Comparison of ENCODE assay signal across 7 mouse cellular contexts in the genomic region with DNA sequence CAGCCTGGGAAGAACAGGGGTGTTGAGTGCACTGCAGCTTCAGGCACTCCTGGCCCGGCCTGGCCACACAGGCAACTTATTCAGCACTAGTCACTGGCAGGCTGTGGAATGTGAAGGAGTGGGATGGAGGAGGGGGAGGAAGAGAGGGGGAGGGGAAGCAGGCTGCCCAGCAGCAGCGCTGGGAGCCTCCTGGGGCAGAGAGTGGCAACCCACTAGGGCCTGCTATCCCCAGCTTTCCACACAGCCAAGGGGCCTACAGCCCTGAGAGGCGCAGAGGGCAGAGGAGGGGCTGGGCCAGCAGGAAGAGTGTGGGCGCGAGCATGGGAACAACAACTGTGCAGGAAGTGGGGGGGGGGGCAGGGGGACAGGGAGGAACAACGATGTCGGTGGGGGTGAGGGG. TPM values are rescaled to one million over a fixed set of nuclear protein-coding genes. Genes with fewer than 3 reads are reported as not detected.
DNase-seq lines count a peak whose midpoint lies in the region; ATAC-seq and TF ChIP-seq lines count a peak whose summit lies in the region.

No protein-coding gene starts in this region.

- ATAC-seq in hindbrain, embryonic 13.5 days (ENCODE audit: low FRiP score), result peak; percentile 17; the same call in 1 of the 2 replicates
- ATAC-seq in stomach, embryonic 14.5 days (ENCODE audit: insufficient number of reproducible peaks, insufficient read depth, low FRiP score, low read depth), result peak; percentile 38
- ATAC-seq in erythroid progenitor cell, adult 5-6 weeks (replicated peaks; ENCODE audit: low FRiP score, poor library complexity, severe bottlenecking), result no peak

- peak; percentile 83 for DNase-seq in Muller cell, postnatal 12 days (ENCODE audit: inconsistent ontology term)
- DNase-seq in embryo, embryonic 9.5 days (ENCODE audit: extremely low spot score), result peak; percentile 77
- DNase-seq in lung, adult 2 months, result peak; percentile 52
- no peak for DNase-seq in B cell, adult 2 months

- peaks cover 44% of the 10 kb centered on the region for H3K36me3 ChIP-seq in hindbrain, embryonic 13.5 days
- peaks cover 24% of the 10 kb centered on the region for H3K36me3 ChIP-seq in stomach, embryonic 14.5 days (ENCODE audit: control insufficient read depth, insufficient read depth, low read length)

- no peak for TF ChIP-seq CTCF in lung, adult 2 months (IDR thresholded peaks at IDR 0.05; ENCODE audit: insufficient read depth, low read length)

- H3K27ac ChIP-seq in hindbrain, embryonic 13.5 days, result peak overlapping the region; percentile 76
- H3K27ac ChIP-seq in stomach, embryonic 14.5 days (ENCODE audit: low read length), result peak overlapping the region; percentile 64

- H3K4me3 ChIP-seq in hindbrain, embryonic 13.5 days, result no peak overlapping the region
- peak overlapping the region; percentile 9 for H3K4me3 ChIP-seq in lung, adult 2 months (replicated peaks; ENCODE audit: extremely low read depth, low read depth, low read length)
- no peak overlapping the region for H3K4me3 ChIP-seq in stomach, embryonic 14.5 days (ENCODE audit: low read depth, low read length)

- H3K4me1 ChIP-seq in hindbrain, embryonic 13.5 days (replicated peaks), result peaks cover 45% of the 10 kb centered on the region
- peaks cover 21% of the 10 kb centered on the region for H3K4me1 ChIP-seq in lung, adult 2 months (ENCODE audit: control insufficient read depth, insufficient read depth, low read length)
- H3K4me1 ChIP-seq in stomach, embryonic 14.5 days (ENCODE audit: control insufficient read depth, insufficient read depth, low read length), result peaks cover 23% of the 10 kb centered on the region

- H3K9ac ChIP-seq in hindbrain, embryonic 13.5 days, result peak overlapping the region; percentile 53
- no peak overlapping the region; the same call in 1 of the 2 replicates for H3K9ac ChIP-seq in stomach, embryonic 14.5 days (replicated peaks; ENCODE audit: low read depth, low read length)

- 10% methylated on average over 6 of the region's 7 CpGs for WGBS in hindbrain, embryonic 13.5 days
- 4% methylated on average over 7 of the region's 7 CpGs for WGBS in lung, adult 2 months
- WGBS in stomach, embryonic 14.5 days, result 6% methylated on average over 7 of the region's 7 CpGs

- 0 out of 2 replicates have a peak, but pooled peaks have one; percentile 1 for TF ChIP-seq POLR2A in lung, adult 2 months (IDR thresholded peaks at IDR 0.05; ENCODE audit: borderline replicate concordance, extremely low read depth, low read depth, low read length)

- peak overlapping the region; percentile 16; the same call in 1 of the 2 replicates for H3K4me2 ChIP-seq in hindbrain, embryonic 13.5 days
- H3K4me2 ChIP-seq in stomach, embryonic 14.5 days (replicated peaks; ENCODE audit: low read depth, low read length), result peak overlapping the region; percentile 11

- H3K27me3 ChIP-seq in hindbrain, embryonic 13.5 days, result no peaks in the 10 kb centered on the region
- H3K27me3 ChIP-seq in stomach, embryonic 14.5 days (ENCODE audit: control insufficient read depth, insufficient read depth, low read length), result no peaks in the 10 kb centered on the region

- H3K9me3 ChIP-seq in hindbrain, embryonic 13.5 days, result no peaks in the 10 kb centered on the region
- no peaks in the 10 kb centered on the region for H3K9me3 ChIP-seq in stomach, embryonic 14.5 days (ENCODE audit: control insufficient read depth, low read depth, low read length)

RNA-seq across cellular contexts. Expression of a gene that starts 3.8 kb away (rescaled TPM):
- 17.5 and 19.3 TPM in 2 replicates for polyA plus RNA-seq in hindbrain, embryonic 13.5 days (2015; fragmentation: Nextera tagmentation; extraction: Ambion mirVana)
- polyA plus RNA-seq in lung, adult 2 months (2012; rRNA removed), result 32.1 and 37.8 TPM in 2 replicates
- polyA plus RNA-seq in stomach, embryonic 14.5 days (2014; fragmentation: Nextera tagmentation; extraction: Ambion mirVana), result 18.3 and 18.6 TPM in 2 replicates
- total RNA-seq in erythroid progenitor cell, adult 5-6 weeks (2015; ENCODE audit: low replicate concordance), result 3.6 and 9.2 TPM in 2 replicates
- total RNA-seq in erythroid progenitor cell, adult 5-6 weeks (2017; ENCODE audit: low replicate concordance), result 4.2 and 6.0 TPM in 2 replicates

RNA-seq across cellular contexts. Expression of a gene that starts 6.3 kb away (rescaled TPM):
- polyA plus RNA-seq in hindbrain, embryonic 13.5 days (2015; fragmentation: Nextera tagmentation; extraction: Ambion mirVana), result 2.6 and 2.8 TPM in 2 replicates
- polyA plus RNA-seq in lung, adult 2 months (2012; rRNA removed), result 24.5 and 26.0 TPM in 2 replicates
- 1.8 and 2.8 TPM in 2 replicates for polyA plus RNA-seq in stomach, embryonic 14.5 days (2014; fragmentation: Nextera tagmentation; extraction: Ambion mirVana)
- 2.9 and 8.8 TPM in 2 replicates for total RNA-seq in erythroid progenitor cell, adult 5-6 weeks (2015; ENCODE audit: low replicate concordance)
- total RNA-seq in erythroid progenitor cell, adult 5-6 weeks (2017; ENCODE audit: low replicate concordance), result 7.2 and 7.8 TPM in 2 replicates

RNA-seq across cellular contexts. Expression of a gene that starts 22.7 kb away (rescaled TPM):
- 15.2 and 15.9 TPM in 2 replicates for polyA plus RNA-seq in hindbrain, embryonic 13.5 days (2015; fragmentation: Nextera tagmentation; extraction: Ambion mirVana)
- polyA plus RNA-seq in lung, adult 2 months (2012; rRNA removed), result 1.1 and 1.2 TPM in 2 replicates
- polyA plus RNA-seq in stomach, embryonic 14.5 days (2014; fragmentation: Nextera tagmentation; extraction: Ambion mirVana), result 3.1 and 3.2 TPM in 2 replicates
- 3.8 and 4.7 TPM in 2 replicates for total RNA-seq in erythroid progenitor cell, adult 5-6 weeks (2015; ENCODE audit: low replicate concordance)
- total RNA-seq in erythroid progenitor cell, adult 5-6 weeks (2017; ENCODE audit: low replicate concordance), result 8.2 and 9.4 TPM in 2 replicates

RNA-seq across cellular contexts. Expression of a gene that starts 41.5 kb away (rescaled TPM):
- polyA plus RNA-seq in hindbrain, embryonic 13.5 days (2015; fragmentation: Nextera tagmentation; extraction: Ambion mirVana), result 128 and 137 TPM in 2 replicates
- polyA plus RNA-seq in lung, adult 2 months (2012; rRNA removed), result 87.1 and 103 TPM in 2 replicates
- polyA plus RNA-seq in stomach, embryonic 14.5 days (2014; fragmentation: Nextera tagmentation; extraction: Ambion mirVana), result 132 and 148 TPM in 2 replicates
- 25.9 and 71.7 TPM in 2 replicates for total RNA-seq in erythroid progenitor cell, adult 5-6 weeks (2015; ENCODE audit: low replicate concordance)
- 43.9 and 168 TPM in 2 replicates for total RNA-seq in erythroid progenitor cell, adult 5-6 weeks (2017; ENCODE audit: low replicate concordance)

RNA-seq across cellular contexts. Expression of a gene that starts 53.3 kb away (rescaled TPM):
- 11.5 and 12.4 TPM in 2 replicates for polyA plus RNA-seq in hindbrain, embryonic 13.5 days (2015; fragmentation: Nextera tagmentation; extraction: Ambion mirVana)
- polyA plus RNA-seq in lung, adult 2 months (2012; rRNA removed), result 22.2 and 24.1 TPM in 2 replicates
- 7.3 and 7.4 TPM in 2 replicates for polyA plus RNA-seq in stomach, embryonic 14.5 days (2014; fragmentation: Nextera tagmentation; extraction: Ambion mirVana)
- total RNA-seq in erythroid progenitor cell, adult 5-6 weeks (2015; ENCODE audit: low replicate concordance), result 0.72 TPM in 1 of 2 replicates, not detected in the other
- total RNA-seq in erythroid progenitor cell, adult 5-6 weeks (2017; ENCODE audit: low replicate concordance), result not detected in 2 replicates

Comparison
In these comparisons a context has a peak if more than half of its experiments do, and no peak if none do; other contexts are left out.
1. DNase-seq: peak in Muller cell, postnatal 12 days (single experiment), embryo, embryonic 9.5 days (single experiment) and lung, adult 2 months (single experiment); none in B cell, adult 2 months (0 of 2).